Mouse (Mus musculus) forebrain, embryonic 16.5 days (tissue): ENCODE results near the gene Dst. TPM values are rescaled to one million over a fixed set of nuclear protein-coding genes. Genes with fewer than 3 reads are reported as not detected.

ENCODE experiments used
- ATAC-seq: fragments of 200-750 bp; cut with Nextera tagmentation; 2 replicates; pipeline ENCODE4 v1.8.0; 2017; ENCODE audit warnings: mild to moderate bottlenecking, moderate library complexity
- H3K27ac ChIP-seq: fragments of 300-500 bp; sonication (generic); 2 replicates; pipeline ENCODE4 v1.5.1; 2014; ENCODE audit warnings: low read length, control low read depth
- H3K27me3 ChIP-seq: fragments of 300-500 bp; sonication (generic); replicated peaks from 2 replicates; pipeline ENCODE4 v1.6.1; 2014; ENCODE audit warnings: low read length; ENCODE audit not compliant: control insufficient read depth, insufficient read depth
- H3K36me3 ChIP-seq: fragments of 300-500 bp; sonication (generic); 2 replicates; pipeline ENCODE4 v1.6.1; 2014; ENCODE audit not compliant: control insufficient read depth, insufficient read depth
- H3K4me1 ChIP-seq: fragments of 300-500 bp; sonication (generic); replicated peaks from 2 replicates; pipeline ENCODE4 v1.6.1; 2014; ENCODE audit warnings: low read length; ENCODE audit not compliant: control insufficient read depth, insufficient read depth
- H3K4me2 ChIP-seq: fragments of 300-500 bp; sonication (generic); 2 replicates; pipeline ENCODE4 v1.6.1; 2014; ENCODE audit warnings: mild to moderate bottlenecking, low read length, control low read depth
- H3K4me3 ChIP-seq: fragments of 300-500 bp; sonication (generic); replicated peaks from 2 replicates; pipeline ENCODE4 v1.5.1; 2014; ENCODE audit warnings: mild to moderate bottlenecking, low read length, control low read depth
- H3K9ac ChIP-seq: fragments of 300-500 bp; sonication (generic); replicated peaks from 2 replicates; pipeline ENCODE4 v1.6.1; 2014; ENCODE audit warnings: low read depth, low read length, control low read depth
- H3K9me3 ChIP-seq: fragments of 300-500 bp; sonication (generic); 2 replicates; pipeline ENCODE4 v1.6.1; 2016; ENCODE audit warnings: low read length; ENCODE audit not compliant: control insufficient read depth
- WGBS: fragments of 180-500 bp; shearing (Covaris S2); extraction: QIAGEN DNeasy Blood & Tissue Kit; methylation state at CpG from one replicate; pipeline ENCODE4 v1.1.7; 2014; 5-methylcytosine and 5-hydroxymethylcytosine counted together
- polyA plus RNA-seq: library from polyadenylated mRNA; unstranded; fragments of >200 nt; fragmentation: Nextera tagmentation; extraction: Ambion mirVana; gene quantifications from 2 replicates; pipeline ENCODE4 v1.2.1, GENCODE M21; 2015

Gene Dst
- polyA plus RNA-seq, 1 experiment from 2014 or later = 41.2 TPM

GRCm38 (mm10) chr1:33911589-33911988, 3.6 kb downstream of the Dst start:
- no peak overlapping the region for H3K4me2 ChIP-seq
- ATAC-seq = no peak
- peaks cover 24% of the 10 kb centered on the region for H3K4me1 ChIP-seq
- H3K27ac ChIP-seq = no peak overlapping the region
- no peaks in the 10 kb centered on the region; the same call in 1 of the 2 replicates for H3K9me3 ChIP-seq
- H3K36me3 ChIP-seq = no peaks in the 10 kb centered on the region
- no peak overlapping the region for H3K9ac ChIP-seq
- WGBS = 72% methylated on average over 8 of the region's 8 CpGs
- no peaks in the 10 kb centered on the region; the same call in 1 of the 2 replicates for H3K27me3 ChIP-seq
- H3K4me3 ChIP-seq = no peak overlapping the region

GRCm38 (mm10) chr1:33916554-33916953, 8.5 kb downstream of the Dst start:
- H3K36me3 ChIP-seq = no peaks in the 10 kb centered on the region
- H3K4me3 ChIP-seq = no peak overlapping the region
- 87% methylated on average over 5 of the region's 5 CpGs for WGBS
- ATAC-seq = no peak
- H3K27ac ChIP-seq = no peak overlapping the region
- H3K4me2 ChIP-seq = no peak overlapping the region
- no peaks in the 10 kb centered on the region for H3K27me3 ChIP-seq
- H3K4me1 ChIP-seq = no peaks in the 10 kb centered on the region
- no peaks in the 10 kb centered on the region; the same call in 1 of the 2 replicates for H3K9me3 ChIP-seq
- no peak overlapping the region for H3K9ac ChIP-seq

GRCm38 (mm10) chr1:33922975-33923374, 14.9 kb downstream of the Dst start:
- H3K9ac ChIP-seq = no peak overlapping the region
- H3K27ac ChIP-seq = no peak overlapping the region
- 85% methylated on average over 7 of the region's 7 CpGs for WGBS
- H3K4me2 ChIP-seq = no peak overlapping the region
- no peaks in the 10 kb centered on the region for H3K9me3 ChIP-seq
- H3K27me3 ChIP-seq = no peaks in the 10 kb centered on the region
- H3K4me3 ChIP-seq = no peak overlapping the region
- H3K4me1 ChIP-seq = no peaks in the 10 kb centered on the region
- no peaks in the 10 kb centered on the region for H3K36me3 ChIP-seq
- no peak for ATAC-seq

- WGBS = 91% methylated on average over 3 of the region's 3 CpGs
- ATAC-seq = no peak
- no peaks in the 10 kb centered on the region for H3K27me3 ChIP-seq
- no peak overlapping the region for H3K9ac ChIP-seq
- no peak overlapping the region for H3K4me3 ChIP-seq
- H3K27ac ChIP-seq = no peak overlapping the region
- no peak overlapping the region for H3K4me2 ChIP-seq
- H3K4me1 ChIP-seq = no peaks in the 10 kb centered on the region
- H3K36me3 ChIP-seq = no peaks in the 10 kb centered on the region
- H3K9me3 ChIP-seq = no peaks in the 10 kb centered on the region
These were observed 17.3 kb downstream of the Dst start for GRCm38 (mm10) chr1:33925283-33925682.

- Histone ChIP-seq H3K4me1 (peaks cover 2% of the 10 kb centered on the region; the same call in 1 of the 2 replicates), H3K9me3 (no peaks in the 10 kb centered on the region), H3K27ac (no peak overlapping the region), H3K27me3 (no peaks in the 10 kb centered on the region), H3K36me3 (no peaks in the 10 kb centered on the region), H3K4me3 (no peak overlapping the region), H3K4me2 (no peak overlapping the region), H3K9ac (no peak overlapping the region)
- ATAC-seq = no peak
- 90% methylated on average over 7 of the region's 7 CpGs for WGBS
These were observed 19.4 kb downstream of the Dst start for GRCm38 (mm10) chr1:33927466-33927865.

- peaks cover 10% of the 10 kb centered on the region for H3K4me1 ChIP-seq
- no peak overlapping the region for H3K4me2 ChIP-seq
- 49% methylated on average over 8 of the region's 8 CpGs for WGBS
- H3K27me3 ChIP-seq = no peaks in the 10 kb centered on the region
- no peak for ATAC-seq
- H3K36me3 ChIP-seq = no peaks in the 10 kb centered on the region
- H3K4me3 ChIP-seq = no peak overlapping the region
- no peak overlapping the region for H3K27ac ChIP-seq
- no peak overlapping the region for H3K9ac ChIP-seq
- no peaks in the 10 kb centered on the region for H3K9me3 ChIP-seq
These were observed 23.8 kb downstream of the Dst start for GRCm38 (mm10) chr1:33931791-33932190.

GRCm38 (mm10) chr1:33932196-33932595, 24.2 kb downstream of the Dst start:
- no peaks in the 10 kb centered on the region for H3K9me3 ChIP-seq
- H3K36me3 ChIP-seq = no peaks in the 10 kb centered on the region
- no peaks in the 10 kb centered on the region for H3K27me3 ChIP-seq
- WGBS = 85% methylated on average over 3 of the region's 3 CpGs
- H3K27ac ChIP-seq = no peak overlapping the region
- H3K4me2 ChIP-seq = no peak overlapping the region
- H3K4me1 ChIP-seq = peaks cover 10% of the 10 kb centered on the region
- no peak for ATAC-seq
- no peak overlapping the region for H3K4me3 ChIP-seq
- no peak overlapping the region for H3K9ac ChIP-seq

GRCm38 (mm10) chr1:33932845-33933499, 24.9 kb downstream of the Dst start:
- ATAC-seq = peak; percentile 69; the same call in 1 of the 2 replicates
- peaks cover 10% of the 10 kb centered on the region for H3K4me1 ChIP-seq
- no peaks in the 10 kb centered on the region for H3K9me3 ChIP-seq
- H3K4me2 ChIP-seq = no peak overlapping the region
- no peaks in the 10 kb centered on the region for H3K27me3 ChIP-seq
- WGBS = 55% methylated on average over 14 of the region's 14 CpGs
- H3K9ac ChIP-seq = no peak overlapping the region
- H3K27ac ChIP-seq = peak overlapping the region; percentile 41; the same call in 1 of the 2 replicates
- no peak overlapping the region for H3K4me3 ChIP-seq
- H3K36me3 ChIP-seq = no peaks in the 10 kb centered on the region

- peaks cover 10% of the 10 kb centered on the region for H3K4me1 ChIP-seq
- no peaks in the 10 kb centered on the region for H3K36me3 ChIP-seq
- H3K4me3 ChIP-seq = no peak overlapping the region
- no peak overlapping the region for H3K9ac ChIP-seq
- H3K9me3 ChIP-seq = no peaks in the 10 kb centered on the region
- 56% methylated on average over 3 of the region's 3 CpGs for WGBS
- H3K27ac ChIP-seq = peak overlapping the region; percentile 75
- peak; percentile 63 for ATAC-seq
- H3K27me3 ChIP-seq = no peaks in the 10 kb centered on the region
- H3K4me2 ChIP-seq = no peak overlapping the region
These were observed 27.9 kb downstream of the Dst start for GRCm38 (mm10) chr1:33935946-33936345.
